Mouse (Mus musculus) liver, embryonic 16.5 days (tissue): ENCODE data around the gene Heca. TPM values are rescaled to one million over a fixed set of nuclear protein-coding genes. Genes with fewer than 3 reads are reported as not detected.
"Not testable (repeated sequence)": the region's sequence is repeated elsewhere in the genome, so short reads cannot be mapped to it uniquely, and the experiment has no call there.

Experiments used
- ATAC-seq: fragments of 200-750 bp; cut with Nextera tagmentation; 2 replicates; pipeline ENCODE4 v1.8.0; 2017; ENCODE audit warnings: low read depth, mild to moderate bottlenecking, moderate number of reproducible peaks, moderate library complexity
- H3K27ac ChIP-seq: fragments of 300-500 bp; sonication (generic); 2 replicates; pipeline ENCODE4 v1.5.1; 2014; ENCODE audit warnings: mild to moderate bottlenecking, low read length
- H3K27me3 ChIP-seq: fragments of 300-500 bp; sonication (generic); 2 replicates; pipeline ENCODE4 v1.6.1; 2014; ENCODE audit warnings: low read depth, low read length, mixed read lengths; ENCODE audit not compliant: control insufficient read depth, insufficient read depth
- H3K36me3 ChIP-seq: fragments of 300-500 bp; sonication (generic); 2 replicates; pipeline ENCODE4 v1.6.1; 2014; ENCODE audit warnings: mild to moderate bottlenecking; ENCODE audit not compliant: control insufficient read depth, insufficient read depth
- H3K4me1 ChIP-seq: fragments of 300-500 bp; sonication (generic); 2 replicates; pipeline ENCODE4 v1.6.1; 2014; ENCODE audit warnings: low read depth, low read length, mixed read lengths; ENCODE audit not compliant: control insufficient read depth
- H3K4me2 ChIP-seq: fragments of 300-500 bp; sonication (generic); 2 replicates; pipeline ENCODE4 v1.6.1; 2014; ENCODE audit warnings: low read depth, low read length, mixed read lengths
- H3K4me3 ChIP-seq: fragments of 300-500 bp; sonication (generic); 2 replicates; pipeline ENCODE4 v1.5.1; 2014; ENCODE audit warnings: low read depth, mild to moderate bottlenecking, low read length
- H3K9ac ChIP-seq: fragments of 300-500 bp; sonication (generic); 2 replicates; pipeline ENCODE4 v1.6.1; 2014; ENCODE audit warnings: low read depth, low read length
- H3K9me3 ChIP-seq: fragments of 300-500 bp; sonication (generic); replicated peaks from 2 replicates; pipeline ENCODE4 v1.6.1; 2016; ENCODE audit warnings: low read length; ENCODE audit not compliant: control insufficient read depth
- WGBS: fragments of 180-500 bp; shearing (Covaris S2); extraction: QIAGEN DNeasy Blood & Tissue Kit; methylation state at CpG from one replicate; pipeline ENCODE4 v1.1.7; 2014; ENCODE audit not compliant: insufficient replicate concordance; 5-methylcytosine and 5-hydroxymethylcytosine counted together
- polyA plus RNA-seq: library from polyadenylated mRNA; unstranded; fragments of >200 nt; fragmentation: Nextera tagmentation; extraction: Ambion mirVana; gene quantifications from 2 replicates; pipeline ENCODE4 v1.2.1, GENCODE M21; 2015

Gene Heca
- 2.0 and 2.7 TPM in 2 replicates for polyA plus RNA-seq

GRCm38 (mm10) chr10:17947960-17948730 is at the start of gene Heca:
Gene Heca, minus strand, starts transcription at chr10:17948067.
- peak; percentile 90 for ATAC-seq
- Histone ChIP-seq H3K4me3 (peak within 1 kb of the TSS; percentile 87), H3K9me3 (no peaks in the 10 kb centered on the region), H3K27me3 (no peaks in the 10 kb centered on the region; the same call in 1 of the 2 replicates), H3K4me1 (peaks cover 15% of the 10 kb centered on the region), H3K9ac (peak within 1 kb of the TSS; percentile 91), H3K27ac (peak within 1 kb of the TSS; percentile 85), H3K36me3 (no peaks in the 10 kb centered on the region), H3K4me2 (peak within 1 kb of the TSS; percentile 78)
- WGBS, result 9% methylated on average over 41 of the region's 50 CpGs

DNA sequence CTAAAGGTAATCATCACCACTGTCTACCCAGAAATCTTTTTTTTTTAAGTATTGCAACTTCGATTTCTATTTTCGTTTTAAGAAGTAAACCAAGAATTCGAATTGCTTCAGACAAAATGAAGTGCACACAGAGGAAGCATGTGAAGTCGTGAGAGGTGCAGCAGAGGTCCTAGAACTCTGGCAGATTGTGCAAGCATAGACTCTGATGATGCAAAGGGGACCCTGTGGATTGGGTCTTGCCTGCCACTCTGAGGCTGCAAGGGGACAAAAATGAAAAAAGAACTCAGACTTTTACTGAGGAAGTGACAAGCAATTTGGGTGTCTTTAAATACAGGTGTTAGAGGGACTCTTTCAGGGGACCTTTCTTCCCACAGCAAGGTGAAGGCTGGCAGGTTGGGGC is 42.7 kb upstream of the Heca start:
- ATAC-seq, result no peak
- H3K27me3 ChIP-seq, result no peaks in the 10 kb centered on the region
- H3K27ac ChIP-seq, result no peak overlapping the region
- WGBS, result 46% methylated on average over 4 of the region's 4 CpGs
- H3K9ac ChIP-seq, result no peak overlapping the region
- H3K9me3 ChIP-seq, result no peaks in the 10 kb centered on the region
- H3K4me2 ChIP-seq, result no peak overlapping the region
- no peak overlapping the region for H3K4me3 ChIP-seq
- H3K4me1 ChIP-seq, result no peaks in the 10 kb centered on the region
- H3K36me3 ChIP-seq, result no peaks in the 10 kb centered on the region

DNA sequence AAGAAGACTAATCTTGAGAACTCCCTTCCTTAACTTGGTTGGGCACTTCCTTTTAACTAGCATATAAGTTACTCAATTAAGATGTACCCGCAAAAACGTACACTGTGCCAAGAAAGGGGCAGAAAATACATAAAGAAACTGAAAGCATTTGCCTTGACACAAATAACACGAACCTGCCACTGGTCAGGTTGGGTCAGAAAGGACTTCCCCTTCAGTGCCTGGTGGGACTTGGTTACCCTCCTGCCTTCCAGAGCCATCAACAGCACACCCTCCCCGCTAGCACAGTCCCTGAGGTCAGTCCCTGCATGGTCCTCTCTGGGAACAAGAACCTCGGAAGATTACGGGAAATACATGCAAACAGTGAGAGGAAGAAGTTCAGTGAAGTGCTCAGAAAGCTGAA is 41.3 kb upstream of the Heca start:
- H3K4me3 ChIP-seq, result no peak overlapping the region
- H3K36me3 ChIP-seq, result no peaks in the 10 kb centered on the region
- no peaks in the 10 kb centered on the region for H3K4me1 ChIP-seq
- WGBS, result 44% methylated on average over 6 of the region's 6 CpGs
- no peaks in the 10 kb centered on the region for H3K9me3 ChIP-seq
- no peak overlapping the region for H3K27ac ChIP-seq
- H3K4me2 ChIP-seq, result no peak overlapping the region
- no peaks in the 10 kb centered on the region for H3K27me3 ChIP-seq
- no peak for ATAC-seq
- no peak overlapping the region for H3K9ac ChIP-seq

GRCm38 (mm10) chr10:17987823-17988423 is 40.1 kb upstream of the Heca start:
- no peak for ATAC-seq
- H3K9ac ChIP-seq, result no peak overlapping the region
- no peak overlapping the region for H3K4me3 ChIP-seq
- no peaks in the 10 kb centered on the region for H3K36me3 ChIP-seq
- H3K9me3 ChIP-seq, result no peaks in the 10 kb centered on the region
- WGBS, result 60% methylated on average over 8 of the region's 8 CpGs
- H3K27ac ChIP-seq, result no peak overlapping the region
- no peak overlapping the region for H3K4me2 ChIP-seq
- no peaks in the 10 kb centered on the region for H3K4me1 ChIP-seq
- no peaks in the 10 kb centered on the region for H3K27me3 ChIP-seq

GRCm38 (mm10) chr10:17983313-17983712 is 35.4 kb upstream of the Heca start:
- H3K4me3 ChIP-seq, result no peak overlapping the region
- no peak for ATAC-seq
- H3K4me1 ChIP-seq, result no peaks in the 10 kb centered on the region
- no peaks in the 10 kb centered on the region for H3K36me3 ChIP-seq
- H3K9me3 ChIP-seq, result no peaks in the 10 kb centered on the region
- H3K27ac ChIP-seq, result no peak overlapping the region
- no peak overlapping the region for H3K9ac ChIP-seq
- no peaks in the 10 kb centered on the region for H3K27me3 ChIP-seq
- 73% methylated on average over 2 of the region's 2 CpGs for WGBS
- no peak overlapping the region for H3K4me2 ChIP-seq

DNA sequence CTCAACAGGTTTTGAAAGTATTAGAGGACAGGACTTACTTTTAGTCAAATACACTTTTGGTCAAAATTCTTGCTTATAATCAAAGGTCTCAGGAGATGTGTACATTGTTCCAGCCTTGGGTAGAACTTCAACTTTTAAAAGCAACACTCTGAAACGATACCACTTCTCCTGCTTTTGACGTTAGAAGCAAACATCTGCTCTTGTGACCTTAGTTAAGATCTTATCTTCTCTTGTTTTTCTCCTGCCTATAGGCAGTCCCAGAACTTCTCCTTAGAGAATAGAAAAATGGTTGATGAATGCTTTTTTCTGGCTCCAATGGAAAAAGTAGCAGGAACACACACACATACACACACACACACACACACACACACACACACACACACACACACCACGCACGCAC is 18.2 kb upstream of the Heca start:
- no peaks in the 10 kb centered on the region for H3K9me3 ChIP-seq
- no peak overlapping the region for H3K9ac ChIP-seq
- H3K4me3 ChIP-seq, result no peak overlapping the region
- no peak overlapping the region for H3K4me2 ChIP-seq
- 42% methylated on average over 4 of the region's 4 CpGs for WGBS
- no peak overlapping the region for H3K27ac ChIP-seq
- no peaks in the 10 kb centered on the region for H3K36me3 ChIP-seq
- H3K27me3 ChIP-seq, result no peaks in the 10 kb centered on the region
- no peak for ATAC-seq
- no peaks in the 10 kb centered on the region for H3K4me1 ChIP-seq

DNA sequence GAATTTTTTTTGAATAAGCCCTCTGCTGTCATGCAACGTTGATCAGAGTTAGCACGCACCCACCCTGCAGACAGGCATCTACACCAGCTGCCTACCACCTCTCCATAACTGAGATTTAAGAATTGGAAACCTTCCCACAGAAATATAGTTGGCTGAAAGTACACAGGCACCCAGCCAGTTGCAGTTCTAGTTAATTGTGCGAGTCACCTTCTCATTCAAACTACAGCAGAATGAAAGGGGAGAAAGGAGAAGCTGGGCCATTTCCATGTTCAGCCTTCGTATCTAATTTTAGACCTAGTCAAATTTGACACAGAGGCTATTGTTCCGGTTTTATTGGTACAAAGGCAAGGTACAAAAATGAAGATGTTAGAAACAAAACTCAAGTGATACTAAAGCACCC is 2.9 kb upstream of the Heca start:
- Histone ChIP-seq H3K4me1 (peaks cover 9% of the 10 kb centered on the region), H3K4me2 (no peak overlapping the region), H3K27ac (no peak overlapping the region), H3K4me3 (no peak overlapping the region), H3K36me3 (no peaks in the 10 kb centered on the region), H3K27me3 (no peaks in the 10 kb centered on the region; the same call in 1 of the 2 replicates), H3K9ac (no peak overlapping the region), H3K9me3 (no peaks in the 10 kb centered on the region)
- ATAC-seq, result no peak
- 54% methylated on average over 5 of the region's 5 CpGs for WGBS

DNA sequence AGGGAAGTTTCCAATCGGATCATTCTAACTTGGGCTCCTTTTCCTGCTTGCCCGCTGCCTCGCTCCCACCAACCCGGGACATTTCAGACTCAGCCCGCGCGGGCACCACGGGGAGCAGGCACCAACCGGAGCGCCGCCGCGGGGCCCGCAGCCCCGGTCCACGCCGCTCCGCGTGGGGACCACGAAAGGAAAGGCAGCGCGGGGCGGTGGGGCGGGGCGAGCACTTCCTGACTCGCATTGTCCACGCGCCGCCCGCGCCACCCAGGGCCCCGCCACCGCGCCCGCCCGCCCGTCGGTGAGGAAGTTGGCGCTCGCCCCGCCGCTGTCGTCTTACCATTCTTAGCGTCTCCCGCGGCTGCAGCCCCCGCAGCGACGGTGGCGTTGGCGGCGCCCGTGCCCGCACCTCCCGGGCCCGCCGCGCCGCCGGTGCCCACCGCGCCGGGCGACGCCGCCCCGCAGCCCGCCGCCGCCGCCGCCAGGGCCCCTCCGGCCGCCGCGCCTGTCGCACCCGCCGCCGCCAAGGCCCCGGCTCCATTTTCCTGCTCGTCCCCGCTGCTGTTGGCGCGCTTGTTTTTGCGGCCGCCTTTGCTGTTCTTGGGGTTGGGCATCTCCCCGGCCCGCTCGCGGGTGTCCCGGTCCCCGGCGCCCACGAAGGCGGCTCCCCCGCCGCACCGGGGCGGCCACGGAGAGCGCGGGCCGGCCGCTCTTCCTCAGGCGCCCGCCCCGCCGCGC is 526 bp downstream of the Heca start:
- H3K36me3 ChIP-seq, result no peaks in the 10 kb centered on the region
- H3K9me3 ChIP-seq, result no peaks in the 10 kb centered on the region
- peak; percentile 65 for ATAC-seq
- peak overlapping the region; percentile 85 for H3K27ac ChIP-seq
- H3K4me1 ChIP-seq, result peaks cover 15% of the 10 kb centered on the region
- H3K4me3 ChIP-seq, result peak overlapping the region; percentile 87
- H3K4me2 ChIP-seq, result peak overlapping the region; percentile 78
- no peaks in the 10 kb centered on the region; the same call in 1 of the 2 replicates for H3K27me3 ChIP-seq
- H3K9ac ChIP-seq, result peak overlapping the region; percentile 91
- under 1% methylated on average over 60 of the region's 110 CpGs for WGBS

GRCm38 (mm10) chr10:17946799-17947174 is 1.1 kb downstream of the Heca start:
- not testable (repeated sequence) for H3K36me3 ChIP-seq, H3K9me3 ChIP-seq, ATAC-seq, H3K27me3 ChIP-seq
- 0% methylated on average over 4 of the region's 4 CpGs for WGBS
- Histone ChIP-seq H3K4me1 (peaks cover 15% of the 10 kb centered on the region), H3K4me2 (peak overlapping the region; percentile 78), H3K9ac (peak overlapping the region; percentile 91), H3K27ac (peak overlapping the region; percentile 85), H3K4me3 (peak overlapping the region; percentile 87)
